Mouse (Mus musculus) CD8-positive naive resting alpha-beta T cell, adult 2 months (primary cell): ENCODE data around the gene Polr2l.

ENCODE experiments used
- DNase-seq, 2 experiments: peaks; one replicate each; pipeline ENCODE4 v3.0.0; 2022; ENCODE audit warnings: low read depth in 2 of 2, low spot score in 2 of 2

Gene Polr2l

DNA sequence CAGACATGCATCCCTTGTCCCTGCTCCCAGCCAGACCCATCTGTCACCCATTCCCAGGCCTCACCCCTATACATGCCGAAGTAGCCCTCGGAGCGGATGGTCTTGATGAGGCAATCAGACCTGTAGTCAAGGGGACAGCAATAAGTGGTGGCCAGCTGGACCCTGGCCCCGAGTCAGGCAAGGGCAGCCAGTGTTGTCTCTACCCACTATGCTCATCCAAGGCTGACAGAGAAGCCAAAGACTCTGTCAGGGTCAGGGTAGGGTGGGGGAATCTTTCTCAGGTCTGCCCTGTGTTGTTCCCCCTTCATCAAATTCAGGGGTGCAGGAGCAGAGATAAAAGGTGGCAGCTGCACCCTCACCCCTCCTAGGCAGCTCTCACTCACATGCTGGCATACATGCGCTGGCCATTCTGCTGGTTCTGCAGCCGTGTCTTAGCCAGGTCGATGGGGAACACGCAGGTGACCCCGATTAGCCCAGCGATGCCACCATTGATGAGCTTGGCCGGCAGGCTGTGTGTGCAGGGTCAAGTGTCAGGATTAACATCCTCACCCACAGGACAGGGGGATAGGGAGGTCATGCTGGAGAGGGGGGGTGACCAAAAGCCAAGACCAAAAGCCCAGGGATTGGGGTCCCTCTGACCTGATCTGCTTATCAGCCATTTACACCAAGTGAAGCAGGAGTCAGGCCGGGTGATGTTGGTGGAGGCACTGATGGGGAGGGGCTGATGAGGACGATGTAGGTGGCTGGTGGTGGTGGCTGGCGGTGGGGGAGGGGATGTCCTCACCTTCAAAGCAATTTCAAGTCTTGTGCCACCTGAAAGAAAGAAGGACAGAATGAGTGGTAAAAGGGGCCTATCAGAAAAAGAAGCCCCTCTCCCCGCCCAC lies 41.2 kb downstream of the Polr2l start:
- DNase-seq, result no peak

DNA sequence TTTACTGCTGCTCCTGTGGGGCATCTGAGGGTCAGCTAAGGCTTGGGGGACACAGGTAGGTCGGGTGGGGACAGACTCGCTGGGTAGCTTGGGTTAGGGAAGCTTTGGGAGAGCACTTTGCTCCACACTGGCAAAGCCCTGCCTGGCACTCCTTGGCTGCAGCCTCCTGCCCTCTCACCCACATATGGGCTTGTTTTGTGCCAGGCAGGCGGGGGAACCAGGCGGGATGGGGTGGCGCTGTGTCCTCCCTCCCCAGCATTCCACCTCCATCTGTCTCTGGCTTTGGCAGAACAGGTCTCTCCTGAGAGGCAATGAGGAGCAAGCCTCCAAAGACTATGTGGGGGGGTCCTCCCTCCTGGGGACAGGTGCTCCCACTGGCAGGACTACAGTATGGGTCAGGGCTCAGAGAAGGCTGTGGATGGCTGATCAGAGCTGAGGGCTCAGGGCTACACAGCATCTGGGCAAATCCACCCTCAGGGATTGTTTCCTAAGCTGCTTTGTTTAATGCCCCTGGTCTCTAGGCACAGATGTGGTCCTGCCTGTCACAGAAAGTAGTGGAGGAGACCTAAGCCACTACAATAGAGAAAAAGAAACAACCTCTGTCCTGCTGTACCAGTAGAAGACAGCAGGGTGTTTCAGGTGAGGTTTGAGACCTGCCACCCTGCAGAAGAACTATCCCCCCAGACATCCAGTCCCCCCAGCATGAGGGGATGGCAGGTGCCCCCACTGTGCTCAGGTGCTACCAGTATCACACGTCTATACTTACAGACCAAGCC lies 42.0 kb downstream of the Polr2l start:
- no peak for DNase-seq

DNA sequence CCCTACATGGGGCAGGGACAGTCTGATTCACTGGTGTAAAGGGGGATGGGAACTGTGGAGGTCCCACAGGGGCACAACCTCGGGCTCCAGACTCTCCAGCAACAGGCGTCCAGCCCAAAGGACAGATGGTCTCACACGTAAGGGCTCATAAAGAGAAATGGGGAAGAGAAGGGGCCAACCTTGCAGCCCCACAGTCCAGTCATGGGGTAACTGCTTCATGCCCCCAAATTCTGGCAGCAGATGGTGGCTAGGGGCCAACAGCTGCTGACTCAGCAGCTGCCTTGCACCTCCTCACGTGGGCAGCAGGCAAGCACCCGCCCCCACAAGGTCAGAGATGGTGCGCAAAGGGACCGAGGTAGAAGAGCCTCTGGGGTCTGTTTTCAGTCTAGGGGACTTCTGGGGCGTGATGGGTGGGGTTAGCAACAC lies 42.7 kb downstream of the Polr2l start:
- no peak for DNase-seq

DNA sequence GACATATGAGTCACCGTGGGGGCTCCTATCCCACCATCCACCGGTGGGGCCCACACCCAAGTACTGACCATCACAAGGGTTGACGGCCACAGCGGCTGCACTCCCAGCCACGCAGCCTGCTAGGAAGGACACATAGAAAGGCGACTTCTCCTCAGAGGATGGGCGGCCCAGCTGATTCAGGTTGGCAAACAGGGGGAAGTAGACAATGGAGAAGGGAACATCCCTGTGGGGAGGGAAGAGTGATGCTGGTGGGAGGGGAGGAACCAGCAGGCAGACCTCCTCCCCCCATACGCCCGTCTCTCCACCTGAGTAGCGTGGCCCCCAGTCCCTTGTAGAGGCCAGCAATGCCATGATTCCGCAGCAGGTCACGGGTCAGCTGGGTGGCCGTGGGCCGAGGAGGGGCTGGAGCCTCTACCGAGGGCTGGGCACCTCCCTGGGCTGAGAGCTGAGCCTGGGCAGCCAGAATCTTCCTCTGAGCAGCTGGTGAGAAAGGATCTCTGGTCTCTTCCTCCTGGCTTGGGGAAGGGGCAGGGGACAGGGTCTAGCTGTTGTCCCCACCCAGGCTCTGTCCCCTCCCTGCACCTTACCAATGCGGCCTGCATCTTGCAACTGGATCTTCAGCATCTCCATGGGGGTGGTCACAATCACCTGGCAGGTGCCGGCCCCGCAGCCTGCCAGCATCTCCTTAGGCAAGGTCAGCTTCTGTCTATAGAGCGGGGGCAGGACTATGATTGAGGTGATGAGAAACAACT lies 43.3 kb downstream of the Polr2l start:
- no peak for DNase-seq

DNA sequence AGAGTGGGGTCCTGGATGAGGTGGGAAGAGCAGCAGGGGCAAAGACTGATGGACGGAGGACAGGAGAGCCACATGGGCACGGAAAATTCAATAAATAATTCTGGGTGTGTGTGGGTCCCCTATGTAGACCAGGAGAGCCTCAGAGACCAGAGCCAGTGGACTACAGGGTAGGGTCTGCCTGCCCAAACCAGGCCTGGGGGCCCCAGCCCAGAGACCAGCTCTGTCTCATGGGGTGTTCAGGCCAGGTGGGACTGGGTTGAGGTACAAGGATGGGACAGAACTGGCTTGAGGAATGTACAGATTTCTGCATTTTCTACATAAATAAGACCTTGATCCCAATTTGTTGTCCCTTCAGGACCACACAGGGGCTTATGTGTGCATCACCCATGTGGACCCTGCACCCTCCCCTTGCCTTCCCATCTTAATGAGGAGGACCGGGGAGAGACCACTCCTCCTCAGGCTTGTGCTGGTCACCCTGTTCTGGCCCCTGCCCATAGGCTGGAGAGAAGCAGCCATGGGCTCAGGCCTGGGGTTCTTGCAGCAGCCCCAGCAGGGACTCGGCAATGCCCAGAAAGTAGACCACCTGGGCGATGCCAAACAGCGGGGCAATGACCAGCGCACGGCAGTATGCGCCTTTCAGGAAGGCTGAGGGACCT lies 44.2 kb downstream of the Polr2l start:
- DNase-seq, result no peak

DNA sequence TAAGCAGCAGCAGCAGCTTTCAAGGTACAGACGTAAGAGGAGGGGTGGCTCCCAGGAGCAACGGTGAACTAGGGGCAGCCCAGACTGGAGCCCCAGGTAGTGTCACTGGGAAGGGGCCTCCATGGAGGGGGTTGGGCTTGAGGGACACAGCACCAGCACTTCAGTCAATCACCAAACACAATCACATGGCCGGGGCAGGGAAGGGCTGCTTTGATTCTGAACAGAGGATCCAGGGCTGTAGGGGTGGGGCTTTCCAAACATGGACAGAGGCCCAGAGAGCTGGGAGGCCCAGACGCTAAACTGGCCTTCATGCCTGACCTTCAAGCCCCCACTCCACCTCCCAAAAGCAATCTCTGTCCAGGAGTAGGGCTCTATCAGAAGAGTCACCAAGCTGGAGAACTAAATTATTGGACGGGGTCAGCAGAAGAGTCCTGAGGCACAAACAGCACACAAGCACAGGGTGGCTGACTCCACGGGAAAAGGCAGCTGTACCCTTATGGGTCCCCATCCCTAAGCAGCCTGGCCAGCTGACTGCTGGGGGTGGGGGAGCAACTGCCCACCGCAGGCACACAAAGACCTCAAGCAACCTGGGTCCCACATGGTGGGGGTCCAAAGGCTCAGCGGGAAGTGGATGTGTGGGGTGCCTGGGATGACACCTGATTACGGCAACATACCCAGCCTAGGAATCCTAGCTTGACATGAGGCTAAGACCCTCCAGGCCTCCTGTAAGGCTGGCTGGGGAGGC lies 44.9 kb downstream of the Polr2l start:
- DNase-seq, result no peak

DNA sequence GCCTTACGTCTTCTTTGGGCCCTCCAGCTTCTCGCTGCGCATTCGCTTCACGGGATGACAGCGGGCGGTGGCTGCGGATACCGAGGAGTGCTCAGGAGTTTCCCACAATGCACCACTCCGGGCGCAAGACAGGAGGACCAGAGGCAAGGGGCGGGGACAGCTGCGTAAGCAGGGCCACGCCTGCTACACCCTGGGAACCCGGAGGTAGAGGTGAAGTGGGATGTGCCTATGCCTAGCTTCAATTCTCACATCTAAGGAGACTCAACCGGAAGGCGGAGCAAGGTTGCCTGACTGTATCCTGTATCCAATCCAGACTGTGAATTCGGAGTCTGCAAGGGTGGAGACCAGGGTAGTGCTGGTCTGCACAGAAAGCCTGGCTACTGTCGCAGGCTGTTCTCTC lies 45.6 kb downstream of the Polr2l start, which contains the start of gene Cend1:
TSS of gene Cend1 (minus strand) at position 182 of the 400 bp plus-strand sequence.
- no peak for DNase-seq

DNA sequence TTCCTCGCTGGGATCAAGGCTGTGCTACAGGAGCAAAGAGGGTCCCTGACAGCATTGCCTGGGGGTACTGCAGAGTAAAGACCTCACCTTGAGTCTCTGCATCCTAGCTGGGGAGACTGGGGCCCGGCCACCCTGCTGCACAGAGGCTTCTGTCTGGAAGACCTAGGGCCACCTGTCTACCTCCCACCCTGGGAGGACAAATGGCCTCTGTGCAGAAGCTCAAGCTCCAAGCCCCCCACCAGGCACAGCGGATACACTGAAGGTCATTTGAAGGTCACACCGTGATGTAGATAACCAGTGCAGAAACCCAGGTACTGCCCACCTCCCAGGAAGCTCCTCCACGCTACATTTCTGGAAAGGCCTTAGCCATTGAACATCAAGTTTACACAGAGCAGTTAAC lies 46.2 kb downstream of the Polr2l start:
- DNase-seq, result no peak

DNA sequence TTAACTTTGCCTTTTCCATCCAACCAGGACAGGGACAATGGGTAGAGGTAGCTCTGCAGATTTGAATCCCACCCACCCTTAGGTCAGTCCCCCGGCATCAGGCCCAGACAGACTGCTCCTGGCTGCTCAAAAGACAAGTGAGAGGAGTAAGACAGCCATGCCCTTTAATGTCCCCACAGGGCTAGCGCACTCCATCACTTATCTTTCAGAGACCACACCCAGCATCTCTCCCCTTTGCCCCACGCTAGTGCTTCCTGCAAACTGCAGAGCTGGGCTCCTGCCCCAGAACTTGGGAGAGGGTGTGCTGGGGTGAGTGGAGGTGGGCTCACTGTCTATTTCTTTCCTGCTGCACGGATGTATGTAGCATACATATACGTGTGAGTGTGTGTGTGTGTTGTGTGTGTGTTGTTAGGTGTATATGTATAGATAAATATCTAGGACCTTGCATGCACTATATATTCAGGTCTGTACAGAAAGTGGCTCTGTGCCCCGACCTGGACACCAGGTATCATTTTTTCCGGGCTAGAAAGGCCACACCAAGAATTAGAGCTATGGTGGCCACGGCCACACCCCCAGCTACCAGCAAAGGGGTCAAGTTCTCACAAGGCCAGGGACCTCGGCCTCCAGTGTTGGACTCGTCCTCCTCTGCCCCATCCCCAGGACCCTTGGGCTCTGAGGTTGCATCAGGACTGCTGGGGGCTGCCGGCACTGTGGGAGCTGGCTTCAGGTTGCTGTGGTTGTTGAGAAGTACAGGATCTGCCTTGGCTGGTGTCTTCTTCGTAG lies 47.8 kb downstream of the Polr2l start:
- no peak for DNase-seq

DNA sequence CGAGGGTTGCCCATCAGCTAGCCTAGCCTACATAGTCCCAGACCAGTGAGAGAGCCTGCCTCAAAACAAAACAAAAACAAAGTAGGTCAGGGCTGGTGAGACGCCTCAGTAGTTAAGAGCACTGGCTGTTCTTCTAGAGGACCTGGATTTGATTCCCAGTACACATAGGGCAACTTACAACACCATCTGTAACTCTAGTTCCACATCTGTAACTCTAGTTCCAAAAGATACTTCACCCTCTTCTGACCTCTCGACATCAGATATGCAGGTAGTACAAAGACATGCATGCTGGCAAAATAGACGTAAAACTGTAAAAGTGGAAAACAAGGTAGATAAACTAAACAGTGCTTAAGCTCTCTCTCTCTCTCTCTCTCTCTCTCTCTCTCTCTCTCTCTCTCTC lies 51.1 kb downstream of the Polr2l start:
- DNase-seq, result no peak
